Mouse (Mus musculus) cortical plate, adult 2 months (tissue): ENCODE results near the gene Aldh1l1.

Source experiments
- CTCF ChIP-seq: fragments of 200-500 bp; IDR thresholded peaks from 2 replicates; pipeline ENCODE4 v1.5.1; 2011; ENCODE audit warnings: mild to moderate bottlenecking, control low read depth, low read length; ENCODE audit not compliant: insufficient read depth; ENCODE audit errors: extremely low read depth
- POLR2A ChIP-seq: fragments of 200-500 bp; IDR thresholded peaks from 2 replicates; pipeline ENCODE4 v1.6.1; 2011; ENCODE audit warnings: mild to moderate bottlenecking, low read length, control low read depth; ENCODE audit not compliant: insufficient read depth; ENCODE audit errors: extremely low read depth

GRCm38 (mm10) chr6:90553197-90553596 is 67.0 kb downstream of the Aldh1l1 start:
- no peak for TF ChIP-seq CTCF
- TF ChIP-seq POLR2A, result no peak
